Mouse (Mus musculus) adrenal gland, adult 10 weeks (tissue): ENCODE data around the gene Btk. TPM values are rescaled to one million over a fixed set of nuclear protein-coding genes. Genes with fewer than 3 reads are reported as not detected.

Source experiments
- polyA plus RNA-seq: library from polyadenylated mRNA; stranded (reverse); fragments of 350-450 nt; fragmentation: Illumina TruSeq; extraction: RNeasy Lipid Tissue Mini Kit (QIAGEN cat#74804); gene quantifications from one replicate; pipeline ENCODE4 v1.2.3, GENCODE M21; 2014; ENCODE audit warnings: low read depth, low replicate concordance

The Btk gene
- 4.1 TPM for polyA plus RNA-seq

DNA sequence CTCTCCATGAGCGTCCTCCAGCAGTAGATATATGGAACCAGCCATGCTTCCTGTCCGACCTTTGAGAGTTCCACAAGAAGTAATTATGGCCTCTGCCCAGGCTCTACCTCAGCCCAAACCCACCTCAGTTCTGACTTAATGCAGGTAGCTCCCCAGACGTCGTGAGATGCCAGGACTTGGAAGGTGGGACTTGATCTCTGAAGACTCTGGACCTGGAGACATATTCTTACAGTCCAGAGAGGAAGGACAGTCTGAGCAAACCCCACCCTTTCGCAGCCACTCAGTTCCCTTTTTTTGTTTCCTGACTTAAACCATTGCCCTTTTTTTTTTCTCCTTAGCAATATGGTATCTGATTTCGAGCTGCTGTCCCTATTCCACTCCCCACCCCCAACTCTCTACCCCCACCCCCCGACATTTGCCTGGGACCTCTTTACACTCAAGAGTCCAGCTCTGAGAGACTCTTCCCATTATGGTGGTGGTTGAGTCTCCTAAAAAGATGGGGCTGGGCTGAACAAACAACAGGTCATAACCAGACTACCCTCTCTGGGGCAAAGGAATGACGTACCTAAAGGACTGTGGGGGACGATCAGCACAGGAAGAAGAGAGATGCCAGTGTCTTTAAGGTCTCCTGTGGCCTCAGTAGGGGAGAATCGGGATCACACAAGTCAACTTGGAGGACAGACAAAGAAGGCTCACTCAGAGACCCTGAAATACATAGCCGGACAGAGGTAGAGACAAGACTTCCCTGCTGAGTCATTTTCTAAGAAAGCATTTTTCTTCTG, at the start of gene Btk:
Gene Btk (minus strand): TSS at position 683 of the 782 bp plus-strand sequence.

DNA sequence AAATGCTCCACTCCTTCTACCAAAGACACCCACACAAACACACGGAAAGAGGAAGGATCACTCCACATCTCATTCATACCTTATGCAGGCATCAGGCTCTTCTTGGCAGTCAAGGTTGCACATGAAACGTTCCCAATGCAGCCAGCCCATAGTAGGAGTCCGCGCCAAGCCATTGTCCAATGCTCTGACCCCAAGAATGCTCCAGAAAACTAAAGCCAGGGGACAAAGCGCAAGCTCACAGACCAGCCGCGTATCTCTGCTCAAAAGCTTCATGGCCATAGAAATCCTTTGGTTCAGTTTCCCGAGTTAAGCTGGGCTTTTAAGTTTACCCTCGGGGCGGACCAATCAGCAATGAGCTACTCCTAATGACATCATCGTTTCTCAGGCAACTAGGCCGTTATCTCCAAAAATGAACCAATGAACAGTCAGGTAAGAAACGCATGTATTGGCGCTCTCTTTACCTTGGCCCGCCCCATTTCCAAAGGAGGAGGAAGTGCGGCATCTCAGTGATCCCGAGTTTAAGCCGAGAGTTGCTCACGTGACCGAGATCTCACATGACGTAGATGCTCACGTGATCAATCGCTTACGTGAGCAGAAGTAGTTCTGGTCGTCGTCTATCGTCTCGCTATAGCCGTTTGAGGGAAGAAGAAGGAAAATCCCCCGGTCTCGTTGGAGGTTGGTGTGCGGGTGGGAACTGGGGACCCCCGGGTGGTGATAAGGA, 17.4 kb upstream of the Btk start, which contains the start of the genes Gla and Hnrnph2:
Gene Gla (minus strand): TSS at position 467 of the 721 bp plus-strand sequence.
Gene Hnrnph2 (plus strand): TSS at position 521 of the 721 bp plus-strand sequence.

DNA sequence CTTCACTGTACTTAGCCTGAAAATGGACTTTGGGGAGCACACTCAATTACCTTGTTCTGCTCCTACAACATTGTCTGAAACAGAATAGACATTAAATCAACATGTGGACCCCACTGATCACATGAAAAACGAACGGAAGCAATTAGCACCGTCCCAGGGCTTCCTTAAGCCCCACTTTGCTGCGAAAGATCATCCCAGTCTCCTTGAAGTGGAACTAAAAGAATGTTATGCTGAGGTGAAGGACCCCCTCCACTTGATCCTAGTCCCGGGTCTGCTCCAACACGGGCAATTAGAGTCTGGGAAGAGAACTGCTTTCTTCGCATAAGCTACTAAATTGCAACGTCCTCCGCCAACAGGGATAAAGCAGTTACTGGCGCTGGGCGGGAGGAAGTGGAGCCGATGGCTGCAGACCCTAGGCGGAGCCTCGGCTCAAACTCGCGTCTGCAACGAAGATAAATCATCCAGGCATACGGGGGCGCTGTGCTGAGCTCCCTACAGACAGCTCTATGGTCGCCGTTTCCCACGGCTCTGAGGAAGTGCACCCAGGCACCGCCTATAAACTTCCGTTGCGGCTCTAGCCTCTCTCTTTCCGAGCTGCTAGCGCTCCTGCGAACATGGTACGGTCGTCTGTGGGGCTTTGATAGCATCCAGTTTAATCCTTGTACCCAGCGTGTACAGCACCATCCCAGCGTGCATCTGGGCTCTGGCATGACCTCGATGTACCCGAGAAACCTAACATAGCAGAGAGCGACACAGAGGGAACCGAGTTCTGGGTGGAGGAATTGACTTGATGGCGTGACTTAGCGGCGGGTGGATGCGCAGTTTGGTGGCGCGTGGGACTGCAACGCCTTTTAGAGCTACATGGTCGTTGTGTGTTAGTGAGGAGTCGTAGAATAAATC, 2.0 kb upstream of the Btk start, which contains the start of gene Rpl36a:
Gene Rpl36a (plus strand): TSS at position 552 of the 900 bp plus-strand sequence.

DNA sequence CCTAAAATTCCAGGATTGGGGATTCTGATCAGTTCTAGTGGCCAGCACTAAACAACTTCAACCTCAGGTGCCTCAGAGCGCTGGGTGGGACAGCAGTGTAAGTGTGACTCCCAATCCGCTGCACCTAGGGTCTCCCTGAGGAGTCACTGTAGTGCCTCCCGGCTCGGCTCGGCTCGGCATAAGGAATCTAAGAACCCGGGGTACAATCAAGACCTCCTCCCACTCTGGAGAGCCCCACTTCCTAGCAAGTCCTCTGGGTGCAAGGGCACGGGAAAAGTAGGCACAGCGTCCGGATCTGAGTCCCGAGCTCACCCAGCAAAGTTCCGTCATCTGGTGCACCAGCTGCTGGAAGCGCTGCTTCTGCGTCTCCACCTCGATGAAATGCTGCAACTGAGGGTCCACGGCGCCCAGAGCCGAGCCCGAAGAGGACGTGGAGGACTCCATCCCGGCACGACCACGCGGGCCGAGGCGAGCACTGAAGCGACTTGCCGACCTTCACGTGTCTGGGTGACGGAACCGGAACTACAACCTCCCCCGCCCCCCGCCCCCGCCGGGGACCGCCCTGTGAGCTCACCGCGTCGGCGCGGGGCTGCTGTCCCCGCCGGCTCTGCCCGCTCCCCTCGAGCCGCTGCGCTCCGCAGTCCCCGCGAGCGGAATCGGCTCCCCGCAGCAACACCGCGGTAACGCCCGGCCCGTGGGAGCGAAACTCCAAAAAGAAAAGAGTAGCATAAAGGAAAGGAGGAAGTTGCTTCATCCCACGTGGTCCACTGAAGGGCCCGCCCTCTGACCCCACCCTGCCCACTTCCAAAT, 42.0 kb downstream of the Btk start, which contains the start of gene Timm8a1:
Gene Timm8a1 (minus strand): TSS at position 721 of the 810 bp plus-strand sequence.

Other genes with a start within 250 kb of the Btk start
- gene Drp2, start 179.0 kb downstream of the Btk start, polyA plus RNA-seq, result 0.41 TPM
- gene Taf7l, start 107.1 kb downstream of the Btk start, polyA plus RNA-seq, result not detected
- 147 TPM for gene Timm8a1, start 41.7 kb downstream of the Btk start, polyA plus RNA-seq
- gene Rpl36a, start 2.1 kb upstream of the Btk start, polyA plus RNA-seq, result 438 TPM
- 16.2 TPM for gene Gla, start 17.6 kb upstream of the Btk start, polyA plus RNA-seq
- 277 TPM for gene Hnrnph2, start 17.6 kb upstream of the Btk start, polyA plus RNA-seq
- gene Armcx4, start 102.9 kb upstream of the Btk start, polyA plus RNA-seq, result 17.9 TPM
- 56.6 TPM for gene Armcx1, start 134.4 kb upstream of the Btk start, polyA plus RNA-seq
- 10.7 TPM for gene Armcx6, start 167.8 kb upstream of the Btk start, polyA plus RNA-seq
- gene Armcx3, start 173.0 kb upstream of the Btk start, polyA plus RNA-seq, result 128 TPM
- 68.6 TPM for gene Armcx2, start 225.7 kb upstream of the Btk start, polyA plus RNA-seq